Mouse (Mus musculus) ES-Bruce4 (cell line): Measurements from ENCODE around the gene Ccdc96. TPM values are rescaled to one million over a fixed set of nuclear protein-coding genes. Genes with fewer than 3 reads are reported as not detected.

ENCODE experiments used
- H3K27ac ChIP-seq: 2 replicates; pipeline ENCODE4 v1.5.1; 2012; ENCODE audit warnings: low read length, inconsistent platforms; ENCODE audit not compliant: insufficient read depth
- H3K27me3 ChIP-seq: 2 replicates; pipeline ENCODE4 v1.6.1; 2012; ENCODE audit warnings: mild to moderate bottlenecking, low read length, inconsistent platforms; ENCODE audit not compliant: control insufficient read depth, poor library complexity, insufficient read depth, severe bottlenecking
- H3K36me3 ChIP-seq: 2 replicates; pipeline ENCODE4 v1.6.1; 2012; ENCODE audit warnings: inconsistent platforms, mild to moderate bottlenecking, low read length, moderate library complexity; ENCODE audit not compliant: control insufficient read depth, poor library complexity, insufficient read depth, severe bottlenecking
- H3K4me1 ChIP-seq: one replicate; pipeline ENCODE4 v1.8.1; 2011; ENCODE audit warnings: low read length; ENCODE audit not compliant: control insufficient read depth, insufficient read depth
- H3K4me3 ChIP-seq: 2 replicates; pipeline ENCODE4 v1.5.1; 2011; ENCODE audit warnings: low read depth, mild to moderate bottlenecking, low read length
- H3K9ac ChIP-seq: 2 replicates; pipeline ENCODE4 v1.6.1; 2012; ENCODE audit warnings: low read depth, mild to moderate bottlenecking, inconsistent platforms; ENCODE audit not compliant: poor library complexity, severe bottlenecking
- H3K9me3 ChIP-seq: replicated peaks from 2 replicates; pipeline ENCODE4 v1.6.1; 2012; ENCODE audit warnings: mild to moderate bottlenecking, low read length, inconsistent platforms; ENCODE audit not compliant: control insufficient read depth, poor library complexity, insufficient read depth, severe bottlenecking
- CTCF ChIP-seq: IDR thresholded peaks from one replicate; pipeline ENCODE4 v1.8.1; 2011; ENCODE audit warnings: low read depth, low read length
- EP300 ChIP-seq: IDR thresholded peaks from 2 replicates; pipeline ENCODE4 v1.6.1; 2011; ENCODE audit warnings: low read depth, low read length; ENCODE audit not compliant: insufficient read depth
- POLR2A ChIP-seq: IDR thresholded peaks from one replicate; pipeline ENCODE4 v1.8.1; 2011; ENCODE audit warnings: low read length; ENCODE audit not compliant: insufficient read depth
- polyA plus RNA-seq: library from polyadenylated mRNA; stranded (reverse); fragments of >200 nt; gene quantifications from 2 replicates; pipeline ENCODE4 v1.2.4, GENCODE M21; 2011; ENCODE audit warnings: low read depth; ENCODE audit not compliant: missing spikeins, insufficient read depth, insufficient read length

Ccdc96 gene
- 0.33 and 0.37 TPM in 2 replicates for polyA plus RNA-seq

DNA sequence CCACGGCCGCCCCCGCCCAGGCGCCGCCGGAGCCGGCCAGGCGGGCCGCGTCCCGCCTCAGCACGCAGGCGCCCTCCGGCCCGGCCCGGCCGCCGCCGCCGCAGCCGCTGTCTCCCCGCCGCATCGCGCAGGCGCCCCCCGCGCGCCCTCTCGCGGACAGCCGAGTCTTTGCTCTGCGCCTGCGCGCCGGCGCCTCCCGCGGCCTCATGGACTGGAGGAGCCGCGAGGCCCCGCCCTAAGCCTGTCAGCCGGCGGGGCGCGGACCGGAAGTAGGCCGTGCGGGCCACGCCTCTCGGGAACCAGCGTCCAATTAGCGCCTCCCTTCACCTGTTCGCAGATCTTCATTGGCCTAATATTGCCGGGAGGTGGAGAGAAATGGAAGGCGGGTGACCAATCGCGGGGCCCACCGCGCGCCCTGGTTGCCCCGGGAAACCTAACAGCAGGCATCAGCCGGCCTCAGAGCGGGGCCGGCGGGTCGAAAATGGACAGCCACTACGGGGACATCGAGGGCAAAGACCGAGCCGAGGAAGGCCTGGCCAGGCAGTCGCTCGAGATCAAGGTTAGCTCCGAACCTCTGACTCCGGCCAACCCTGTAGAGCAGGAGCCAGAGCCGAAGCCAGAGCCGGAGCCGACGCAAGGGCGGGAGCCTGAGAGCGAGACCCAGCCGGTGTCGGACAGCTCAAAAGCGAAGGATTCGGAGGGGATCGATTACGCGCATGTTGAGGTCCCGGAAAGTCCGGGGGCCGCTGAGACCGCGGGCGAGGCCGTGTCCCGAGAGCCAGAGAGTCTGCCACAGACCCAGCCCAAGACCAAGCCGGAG, at the start of gene Ccdc96, which contains the start of gene Tada2b:
Gene Ccdc96, plus strand, starts transcription at position 418 of the 820 bp plus-strand sequence.
Gene Tada2b, minus strand, starts transcription at position 115 of the 820 bp plus-strand sequence.
- no peaks in the 10 kb centered on the region for H3K4me1 ChIP-seq
- H3K27me3 ChIP-seq, result no peaks in the 10 kb centered on the region
- H3K9me3 ChIP-seq, result no peaks in the 10 kb centered on the region
- H3K4me3 ChIP-seq, result peak within 1 kb of the TSS; percentile 87
- H3K9ac ChIP-seq, result peak within 1 kb of the TSS; percentile 61
- no peak within 1 kb of the TSS for H3K27ac ChIP-seq
- H3K36me3 ChIP-seq, result no peaks in the 10 kb centered on the region
- TF ChIP-seq CTCF, result peak; percentile 23
- no peak for TF ChIP-seq EP300

DNA sequence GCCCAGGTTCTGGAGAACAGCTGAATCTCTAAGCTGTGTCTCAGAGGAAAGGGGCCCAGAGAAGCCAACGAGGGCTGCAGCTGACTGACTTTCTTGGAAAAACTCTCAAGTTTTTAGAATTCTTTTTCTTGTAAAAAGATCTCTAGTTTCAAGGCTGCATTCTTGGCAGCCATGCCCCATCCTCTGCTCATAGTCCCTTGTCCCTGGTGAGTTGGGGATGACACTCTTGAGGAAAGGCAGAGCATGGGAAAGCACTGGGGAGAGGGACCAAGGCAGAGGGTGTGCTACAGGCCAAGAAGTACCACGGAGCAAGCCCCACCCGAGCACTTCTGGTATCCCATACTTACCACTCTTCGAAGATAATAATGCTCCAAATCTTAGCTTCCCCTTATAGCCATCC, 47.5 kb upstream of the Ccdc96 start:
- no peaks in the 10 kb centered on the region for H3K27me3 ChIP-seq
- H3K9ac ChIP-seq, result no peak overlapping the region
- H3K27ac ChIP-seq, result no peak overlapping the region
- no peaks in the 10 kb centered on the region for H3K4me1 ChIP-seq
- TF ChIP-seq POLR2A (no peak), CTCF (no peak), EP300 (no peak)
- no peaks in the 10 kb centered on the region for H3K9me3 ChIP-seq
- H3K36me3 ChIP-seq, result no peaks in the 10 kb centered on the region
- no peak overlapping the region for H3K4me3 ChIP-seq

DNA sequence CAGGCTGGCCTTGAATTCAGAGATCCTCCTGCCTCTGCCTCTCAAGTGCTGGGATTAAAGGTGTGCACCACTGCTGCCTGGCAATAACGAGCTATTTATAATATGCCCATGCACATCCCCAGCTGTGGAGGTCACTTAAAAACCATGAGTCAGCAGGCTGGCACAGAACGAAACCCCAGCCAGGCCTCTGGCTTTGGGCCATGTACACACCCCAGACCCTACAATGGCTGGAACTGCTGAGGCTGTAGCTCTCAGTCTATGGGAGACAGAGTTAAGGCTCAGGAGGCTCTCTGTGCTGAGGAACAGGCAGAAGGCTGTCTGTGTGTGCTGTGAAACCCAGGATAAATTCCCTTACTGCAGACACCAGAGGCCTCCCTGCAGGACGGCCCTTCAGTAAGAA, 43.6 kb upstream of the Ccdc96 start:
- Histone ChIP-seq H3K4me3 (no peak overlapping the region), H3K36me3 (no peaks in the 10 kb centered on the region), H3K9ac (no peak overlapping the region), H3K9me3 (no peaks in the 10 kb centered on the region), H3K4me1 (no peaks in the 10 kb centered on the region), H3K27ac (no peak overlapping the region), H3K27me3 (no peaks in the 10 kb centered on the region)
- TF ChIP-seq EP300 (no peak), CTCF (no peak), POLR2A (no peak)

DNA sequence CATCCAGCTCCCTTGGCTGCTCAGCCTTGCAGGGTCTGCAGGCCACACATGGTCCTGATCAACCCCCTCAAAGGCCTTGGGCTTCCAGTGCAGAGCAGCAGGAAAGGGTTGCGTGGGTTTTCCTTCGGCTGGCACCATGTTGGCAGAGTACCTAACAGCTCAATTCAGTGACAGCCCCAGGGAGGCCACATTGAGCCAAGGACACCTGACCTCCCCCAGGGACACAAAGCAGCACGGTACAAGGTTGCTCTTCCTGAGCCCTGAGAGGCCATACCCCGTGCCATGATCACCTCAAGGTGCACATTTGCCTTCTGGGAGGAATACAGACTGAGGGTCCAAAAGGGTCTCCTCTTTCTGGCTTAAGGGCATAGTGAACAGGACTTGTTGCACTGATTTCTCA, 39.8 kb upstream of the Ccdc96 start:
- H3K9me3 ChIP-seq, result no peaks in the 10 kb centered on the region
- H3K36me3 ChIP-seq, result no peaks in the 10 kb centered on the region
- no peak overlapping the region for H3K4me3 ChIP-seq
- H3K4me1 ChIP-seq, result no peaks in the 10 kb centered on the region
- H3K9ac ChIP-seq, result no peak overlapping the region
- no peak overlapping the region for H3K27ac ChIP-seq
- H3K27me3 ChIP-seq, result no peaks in the 10 kb centered on the region
- TF ChIP-seq CTCF (no peak), EP300 (no peak), POLR2A (no peak)

DNA sequence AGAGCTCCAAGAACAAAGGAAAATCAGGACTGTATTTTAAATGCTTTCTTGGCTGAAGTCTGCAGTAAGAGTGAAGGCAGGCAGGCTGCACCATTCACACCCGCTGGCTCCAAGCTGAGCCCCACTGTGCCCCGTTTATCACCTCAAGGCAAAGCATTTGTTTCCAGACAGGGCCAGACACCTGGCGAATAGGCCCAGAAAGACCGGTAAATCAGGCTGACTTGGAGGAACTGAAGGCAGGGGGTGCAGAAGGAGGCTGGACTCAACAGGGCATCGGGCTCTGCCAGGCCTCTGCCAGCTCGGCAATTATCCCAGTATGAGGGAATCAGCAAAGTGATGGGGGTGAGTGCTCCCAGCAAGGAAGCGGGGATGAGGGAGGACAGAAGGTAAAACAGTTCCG, 39.4 kb upstream of the Ccdc96 start:
- no peaks in the 10 kb centered on the region for H3K4me1 ChIP-seq
- H3K36me3 ChIP-seq, result no peaks in the 10 kb centered on the region
- H3K4me3 ChIP-seq, result no peak overlapping the region
- H3K27me3 ChIP-seq, result no peaks in the 10 kb centered on the region
- no peak overlapping the region for H3K9ac ChIP-seq
- TF ChIP-seq CTCF (no peak), EP300 (no peak), POLR2A (no peak)
- no peak overlapping the region for H3K27ac ChIP-seq
- H3K9me3 ChIP-seq, result no peaks in the 10 kb centered on the region

DNA sequence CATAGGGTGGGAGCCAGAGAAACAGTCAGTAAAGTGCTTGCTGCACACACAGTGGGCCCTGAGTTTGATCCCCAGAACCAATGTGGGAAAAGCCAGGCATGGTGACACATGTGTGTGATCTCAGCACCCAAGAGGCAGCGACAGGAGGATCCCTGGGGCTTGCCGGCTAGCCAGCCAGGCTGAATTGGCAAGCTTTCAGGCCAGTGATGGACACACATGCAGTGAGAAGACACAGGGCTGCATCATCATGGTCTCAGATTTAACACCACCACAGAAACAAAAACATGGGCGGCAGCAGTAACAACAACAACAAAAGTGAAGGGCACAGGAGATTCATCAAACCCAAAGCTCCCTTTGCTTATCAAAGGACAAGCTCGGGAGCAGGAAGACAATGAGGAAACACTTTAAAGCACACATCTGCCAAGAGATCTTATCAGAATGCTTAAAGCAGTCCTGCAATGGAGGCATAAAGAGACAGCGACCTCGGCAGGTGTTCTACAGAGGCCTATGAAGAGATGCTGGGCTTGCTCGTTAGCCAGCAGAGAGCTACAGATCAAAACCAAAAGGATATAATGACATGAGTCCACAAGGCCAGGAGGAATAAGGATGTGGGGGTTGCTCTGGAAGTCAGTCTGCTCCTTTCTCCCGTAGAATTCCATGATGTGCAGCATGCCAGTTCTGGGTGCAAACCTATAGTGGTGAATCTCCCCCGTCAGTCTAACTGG, 38.1 kb upstream of the Ccdc96 start:
- no peaks in the 10 kb centered on the region for H3K4me1 ChIP-seq
- TF ChIP-seq POLR2A, result no peak
- TF ChIP-seq CTCF, result no peak
- TF ChIP-seq EP300, result no peak
- H3K9me3 ChIP-seq, result no peaks in the 10 kb centered on the region
- H3K27ac ChIP-seq, result no peak overlapping the region
- H3K27me3 ChIP-seq, result no peaks in the 10 kb centered on the region
- no peak overlapping the region for H3K9ac ChIP-seq
- H3K36me3 ChIP-seq, result no peaks in the 10 kb centered on the region
- H3K4me3 ChIP-seq, result no peak overlapping the region
